Mouse (Mus musculus): ENCODE measurements around the gene Nudt4. TPM values are rescaled to one million over a fixed set of nuclear protein-coding genes. Genes with fewer than 3 reads are reported as not detected.

Nudt4 gene
- total RNA-seq, 1 experiment from 2014 or later = 71.0 TPM

GRCm38 (mm10) chr10:95545051-95545450, 18.9 kb downstream of the Nudt4 start:
- no peak for ATAC-seq (replicated peaks; ENCODE audit: insufficient number of reproducible peaks, low FRiP score, low TSS enrichment, poor library complexity, severe bottlenecking)

DNA sequence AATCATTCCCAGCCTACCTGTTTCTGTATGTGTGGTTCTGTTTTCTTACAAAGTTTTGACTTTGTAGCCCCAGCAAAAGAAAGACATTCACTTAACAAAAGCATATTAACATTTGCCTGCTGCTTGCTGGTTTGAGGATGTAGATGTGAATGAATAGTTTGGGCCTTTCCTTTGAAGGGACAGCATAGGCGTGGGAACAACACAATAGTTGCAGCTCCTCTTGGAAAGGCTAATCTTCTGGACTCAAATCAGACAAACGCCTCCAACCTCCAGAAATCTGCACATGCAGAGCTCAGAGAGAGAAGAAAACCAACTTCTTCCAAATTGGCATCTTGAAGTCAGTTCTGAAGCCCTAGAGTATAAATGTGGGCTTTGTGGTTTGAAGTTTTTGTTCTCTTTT, 19.3 kb downstream of the Nudt4 start:
- ATAC-seq (replicated peaks; ENCODE audit: insufficient number of reproducible peaks, low FRiP score, low TSS enrichment, poor library complexity, severe bottlenecking) = no peak

- no peak for ATAC-seq (replicated peaks; ENCODE audit: insufficient number of reproducible peaks, low FRiP score, low TSS enrichment, poor library complexity, severe bottlenecking)
These were observed 19.9 kb downstream of the Nudt4 start for GRCm38 (mm10) chr10:95544004-95544403.

DNA sequence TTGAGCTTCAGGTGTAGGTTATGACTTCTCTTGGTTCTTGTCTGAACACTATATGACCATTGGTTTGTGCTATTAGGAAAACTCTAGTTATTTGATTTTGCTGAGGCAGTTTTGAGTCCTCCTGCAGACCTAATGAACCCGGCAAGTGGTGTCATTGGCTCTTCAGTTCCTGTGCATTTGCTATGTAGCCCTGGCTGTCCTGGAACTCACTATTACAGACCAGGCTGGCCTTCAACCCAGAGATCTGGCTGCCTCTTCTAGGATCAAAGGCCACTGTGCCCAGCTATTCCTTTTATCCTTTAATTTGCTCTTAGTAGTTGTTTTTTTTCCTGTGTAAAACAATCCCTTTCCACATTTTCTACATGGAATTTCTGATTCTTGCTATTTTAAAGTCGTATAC, 20.6 kb downstream of the Nudt4 start:
- no peak for ATAC-seq (replicated peaks; ENCODE audit: insufficient number of reproducible peaks, low FRiP score, low TSS enrichment, poor library complexity, severe bottlenecking)

- no peak for ATAC-seq (replicated peaks; ENCODE audit: insufficient number of reproducible peaks, low FRiP score, low TSS enrichment, poor library complexity, severe bottlenecking)
These were observed 21.0 kb downstream of the Nudt4 start for GRCm38 (mm10) chr10:95542916-95543315.

- no peak for ATAC-seq (replicated peaks; ENCODE audit: insufficient number of reproducible peaks, low FRiP score, low TSS enrichment, poor library complexity, severe bottlenecking)
These were observed 24.1 kb downstream of the Nudt4 start for GRCm38 (mm10) chr10:95539841-95540240.

- ATAC-seq (replicated peaks; ENCODE audit: insufficient number of reproducible peaks, low FRiP score, low TSS enrichment, poor library complexity, severe bottlenecking) = no peak
These were observed 24.7 kb downstream of the Nudt4 start for GRCm38 (mm10) chr10:95539260-95539659.

DNA sequence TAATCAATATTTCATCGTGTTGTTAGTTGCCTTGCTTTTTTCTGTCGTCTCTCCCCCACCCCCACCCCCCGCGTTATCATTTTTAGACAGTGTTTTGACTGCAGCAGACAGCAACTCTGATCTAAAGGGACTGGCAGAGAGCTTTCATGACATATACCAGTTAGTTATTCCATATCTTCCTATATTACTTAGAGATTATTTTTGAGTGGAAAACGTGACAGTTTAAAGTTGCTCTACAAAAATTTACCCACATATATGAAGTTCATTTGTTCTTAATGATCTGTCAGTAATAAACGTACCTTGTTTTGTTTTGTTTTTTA, 27.8 kb downstream of the Nudt4 start:
- ATAC-seq (replicated peaks; ENCODE audit: insufficient number of reproducible peaks, low FRiP score, low TSS enrichment, poor library complexity, severe bottlenecking) = no peak

DNA sequence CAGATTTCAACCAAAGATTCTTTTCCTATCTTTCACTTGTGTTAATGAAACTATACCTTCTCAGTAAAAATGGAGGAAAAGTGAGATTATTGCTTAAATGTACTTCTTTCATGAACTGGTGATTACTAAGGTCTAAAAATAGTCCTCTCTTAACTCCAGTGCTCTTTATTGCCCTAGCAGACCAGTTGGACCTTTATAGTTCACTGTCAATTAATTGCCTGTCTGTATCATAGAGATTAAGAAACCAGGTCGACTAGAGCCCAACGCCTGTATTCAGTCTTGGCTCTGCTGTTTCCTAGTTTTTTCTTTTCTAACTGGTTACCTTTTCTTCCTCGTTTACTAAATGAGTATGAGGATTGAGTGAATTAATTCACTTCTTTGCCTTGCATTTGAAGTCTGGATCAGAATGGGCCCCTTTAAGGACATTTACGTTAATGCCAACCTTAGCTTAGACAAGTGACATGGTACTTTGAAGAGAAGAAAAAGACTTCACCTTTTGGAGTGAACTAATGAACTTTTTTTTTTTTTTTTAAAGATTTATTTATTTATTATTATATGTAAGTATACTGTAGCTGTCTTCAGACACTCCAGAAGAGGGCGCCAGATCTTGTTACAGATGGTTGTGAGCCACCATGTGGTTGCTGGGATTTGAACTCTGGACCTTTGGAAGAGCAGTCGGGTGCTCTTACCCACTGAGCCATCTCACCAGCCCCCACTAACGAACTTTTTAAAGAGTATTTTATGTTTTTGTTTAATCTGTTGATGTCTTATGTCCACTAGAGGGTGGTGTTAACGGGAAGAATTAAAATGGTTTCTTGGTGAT, 28.3 kb downstream of the Nudt4 start:
- no peak for ATAC-seq (replicated peaks; ENCODE audit: insufficient number of reproducible peaks, low FRiP score, low TSS enrichment, poor library complexity, severe bottlenecking)

GRCm38 (mm10) chr10:95533382-95533781, 30.6 kb downstream of the Nudt4 start:
- no peak for ATAC-seq (replicated peaks; ENCODE audit: insufficient number of reproducible peaks, low FRiP score, low TSS enrichment, poor library complexity, severe bottlenecking)

DNA sequence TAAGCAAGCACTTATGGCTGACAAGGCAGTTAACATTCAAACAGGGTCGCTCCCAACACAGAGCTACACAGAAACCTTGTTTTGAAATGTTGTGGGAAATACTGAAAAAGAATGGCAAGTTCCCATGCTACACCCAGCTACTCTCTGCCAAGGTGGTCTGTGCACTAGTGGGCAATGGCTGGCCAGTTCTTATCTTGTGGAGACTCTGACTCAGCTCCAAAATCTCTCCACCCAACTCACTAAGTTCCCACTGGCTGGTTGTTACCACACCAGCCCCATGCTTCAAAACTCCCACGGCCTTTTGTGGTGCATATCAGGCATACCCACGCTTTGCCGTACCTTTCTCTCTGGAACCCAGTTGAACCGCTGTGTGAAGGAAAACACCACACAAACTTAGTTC, 31.0 kb downstream of the Nudt4 start:
- ATAC-seq (replicated peaks; ENCODE audit: insufficient number of reproducible peaks, low FRiP score, low TSS enrichment, poor library complexity, severe bottlenecking) = no peak

- peak; percentile 58 for ATAC-seq (replicated peaks; ENCODE audit: insufficient number of reproducible peaks, low FRiP score, low TSS enrichment, poor library complexity, severe bottlenecking)
These were observed 33.3 kb downstream of the Nudt4 start for GRCm38 (mm10) chr10:95530551-95531121.

GRCm38 (mm10) chr10:95526495-95527122, 37.3 kb downstream of the Nudt4 start:
- no peak for ATAC-seq (replicated peaks; ENCODE audit: insufficient number of reproducible peaks, low FRiP score, low TSS enrichment, poor library complexity, severe bottlenecking)

GRCm38 (mm10) chr10:95525871-95526270, 38.1 kb downstream of the Nudt4 start:
- no peak for ATAC-seq (replicated peaks; ENCODE audit: insufficient number of reproducible peaks, low FRiP score, low TSS enrichment, poor library complexity, severe bottlenecking)

DNA sequence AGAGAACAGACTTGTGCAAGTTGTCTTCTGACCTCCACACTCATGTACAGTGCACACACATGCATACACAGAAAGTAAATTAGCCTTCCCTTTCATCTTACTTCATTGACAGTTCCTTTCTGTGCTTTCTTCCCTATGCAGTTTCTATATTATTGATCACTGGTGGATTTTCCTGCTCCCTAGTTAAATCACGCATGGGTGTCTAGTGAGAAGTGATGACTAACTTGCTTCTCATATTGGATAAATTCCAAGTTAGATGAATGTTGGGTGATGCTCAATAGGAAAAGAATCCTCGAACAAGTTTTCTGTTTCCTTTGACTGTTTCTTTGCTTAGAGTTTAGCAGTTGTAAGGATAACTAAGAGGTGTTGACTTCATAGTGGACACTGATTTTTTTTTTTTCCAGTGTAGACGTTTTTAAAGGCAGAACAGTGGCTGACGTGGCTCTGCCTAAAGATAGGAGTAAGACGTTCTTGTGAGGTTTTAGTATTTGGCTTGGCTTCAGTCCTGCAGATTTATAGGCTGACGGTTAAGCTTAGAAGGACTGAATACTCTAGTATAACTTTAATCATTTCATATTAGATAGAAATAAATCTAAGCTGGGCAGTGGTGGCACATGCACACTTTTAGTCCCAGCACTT, 38.8 kb downstream of the Nudt4 start:
- no peak for ATAC-seq (replicated peaks; ENCODE audit: insufficient number of reproducible peaks, low FRiP score, low TSS enrichment, poor library complexity, severe bottlenecking)

DNA sequence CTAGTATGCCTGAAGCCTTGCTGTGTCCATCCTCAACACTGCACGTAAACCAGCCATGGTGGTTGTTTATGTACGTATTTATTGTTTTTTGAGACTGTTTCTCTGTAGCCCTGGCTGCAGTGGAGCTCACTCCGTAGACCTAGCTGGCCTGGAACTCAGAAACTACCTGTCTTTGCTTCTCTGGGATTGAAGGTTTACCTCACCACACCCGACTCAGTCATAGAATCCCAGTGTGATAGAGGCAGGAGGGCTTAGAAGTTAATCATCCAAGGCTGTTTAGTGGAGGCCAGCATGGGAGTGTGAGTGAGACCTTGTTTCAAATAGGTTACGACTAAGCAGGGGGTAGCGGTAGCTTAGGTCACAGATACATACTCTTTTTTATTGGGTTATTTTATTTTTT, 46.3 kb downstream of the Nudt4 start:
- ATAC-seq (replicated peaks; ENCODE audit: insufficient number of reproducible peaks, low FRiP score, low TSS enrichment, poor library complexity, severe bottlenecking) = no peak

DNA sequence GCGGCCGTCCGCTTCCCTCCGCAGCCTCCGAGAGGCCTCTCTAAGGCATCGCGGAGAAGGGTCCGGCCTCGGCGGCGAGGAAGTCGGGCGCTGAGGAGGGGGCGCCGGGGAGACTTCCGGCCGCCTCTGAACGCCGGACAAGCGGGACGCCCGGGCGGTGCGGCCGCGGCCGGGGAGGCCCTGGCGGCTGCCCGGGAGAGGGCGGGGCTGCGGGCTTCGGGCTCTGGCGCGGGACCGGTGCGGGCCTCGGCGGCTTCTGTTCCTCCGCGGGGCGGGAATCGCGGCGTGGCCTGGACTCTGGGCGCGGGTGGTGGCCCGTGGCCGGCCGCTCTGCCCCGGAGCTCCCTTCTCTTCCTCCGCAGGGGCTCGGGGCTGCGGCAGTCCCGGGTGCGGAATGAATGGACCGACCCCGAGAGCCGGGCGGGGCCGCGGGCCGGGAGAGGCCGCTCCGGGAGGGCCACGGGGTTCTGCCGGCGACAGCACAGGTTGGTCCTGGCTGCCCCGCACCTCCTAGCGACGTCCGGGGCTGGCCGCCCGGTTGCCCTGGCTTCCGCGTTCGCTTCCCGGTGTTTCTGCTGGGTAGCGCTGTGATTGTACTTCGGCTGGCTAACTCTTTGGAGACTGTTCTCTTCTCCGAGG, 48.5 kb downstream of the Nudt4 start:
- 0 out of 2 replicates have a peak, but pooled peaks have one; percentile 6 for ATAC-seq (replicated peaks; ENCODE audit: insufficient number of reproducible peaks, low FRiP score, low TSS enrichment, poor library complexity, severe bottlenecking)

- peak; percentile 93 for ATAC-seq (replicated peaks; ENCODE audit: insufficient number of reproducible peaks, low FRiP score, low TSS enrichment, poor library complexity, severe bottlenecking)
These were observed 49.2 kb downstream of the Nudt4 start, which contains the start of gene Ube2n for GRCm38 (mm10) chr10:95514656-95515292. TSS of gene Ube2n (plus strand) at chr10:95515145.

All from monocyte, adult 5-6 weeks (primary cell).